Mouse (Mus musculus) liver, embryonic 14.5 days (tissue): ENCODE data around the gene Sema6c. TPM values are rescaled to one million over a fixed set of nuclear protein-coding genes. Genes with fewer than 3 reads are reported as not detected.

Experiments
- ATAC-seq: fragments of 200-750 bp; cut with Nextera tagmentation; 2 replicates; pipeline ENCODE4 v1.8.0; 2017; ENCODE audit warnings: moderate number of reproducible peaks, mild to moderate bottlenecking, moderate library complexity; ENCODE audit not compliant: insufficient read depth
- DNase-seq, 3 experiments: peaks; one replicate each; pipeline ENCODE4 v3.0.0-alpha.2; 2012 to 2013; ENCODE audit warnings: low read depth in 3 of 3, low spot score in 3 of 3
- H3K27ac ChIP-seq: fragments of 300-500 bp; sonication (generic); 2 replicates; pipeline ENCODE4 v1.5.1; 2014; ENCODE audit warnings: moderate library complexity, mild to moderate bottlenecking, control low read depth, inconsistent platforms
- H3K27me3 ChIP-seq: fragments of 300-500 bp; sonication (generic); 2 replicates; pipeline ENCODE4 v1.6.1; 2014; ENCODE audit warnings: mild to moderate bottlenecking, low read length, moderate library complexity; ENCODE audit not compliant: control insufficient read depth, insufficient read depth
- H3K36me3 ChIP-seq: fragments of 300-500 bp; sonication (generic); replicated peaks from 2 replicates; pipeline ENCODE4 v1.6.1; 2014; ENCODE audit warnings: low read depth; ENCODE audit not compliant: control insufficient read depth, insufficient read depth
- H3K4me1 ChIP-seq, 2 experiments: fragments of 200-500 bp in 1 of 2; fragments of 300-500 bp in 1 of 2; sonication (generic) in 1 of 2; replicated peaks; 2 replicates each; pipeline ENCODE4 v1.6.1; 2012 to 2014; ENCODE audit warnings: antibody characterized with exemption in 1 of 2, inconsistent platforms in 1 of 2, low read length in 1 of 2; ENCODE audit not compliant: control insufficient read depth in 2 of 2, insufficient read depth in 2 of 2
- H3K4me2 ChIP-seq: fragments of 300-500 bp; sonication (generic); 2 replicates; pipeline ENCODE4 v1.6.1; 2014; ENCODE audit warnings: low read depth, mild to moderate bottlenecking, control low read depth, moderate library complexity
- H3K4me3 ChIP-seq, 2 experiments: fragments of 200-500 bp in 1 of 2; fragments of 300-500 bp in 1 of 2; sonication (generic) in 1 of 2; 2 replicates each; pipeline ENCODE4 v1.5.1; 2012 to 2014; ENCODE audit warnings: low read depth in 2 of 2, low read length in 2 of 2, mild to moderate bottlenecking in 2 of 2, control low read depth in 1 of 2, inconsistent platforms in 1 of 2, moderate library complexity in 1 of 2; ENCODE audit not compliant: insufficient read depth in 1 of 2
- H3K9ac ChIP-seq: fragments of 300-500 bp; sonication (generic); replicated peaks from 2 replicates; pipeline ENCODE4 v1.6.1; 2014; ENCODE audit warnings: mild to moderate bottlenecking, control low read depth, moderate library complexity
- H3K9me3 ChIP-seq: fragments of 300-500 bp; sonication (generic); 2 replicates; pipeline ENCODE4 v1.6.1; 2016; ENCODE audit warnings: low read length, mixed read lengths; ENCODE audit not compliant: control insufficient read depth
- CTCF ChIP-seq: IDR thresholded peaks from 2 replicates; pipeline ENCODE4 v1.5.1; 2016; ENCODE audit warnings: antibody characterized with exemption, low read depth, control low read depth
- EP300 ChIP-seq: IDR thresholded peaks from 2 replicates; pipeline ENCODE4 v1.6.1; 2016; ENCODE audit warnings: antibody characterized with exemption, low read depth
- WGBS: fragments of 180-500 bp; shearing (Covaris S2); extraction: QIAGEN DNeasy Blood & Tissue Kit; methylation state at CpG from one replicate; pipeline ENCODE4 v1.1.7; 2014; ENCODE audit not compliant: insufficient replicate concordance; 5-methylcytosine and 5-hydroxymethylcytosine counted together
- polyA plus RNA-seq, 2 experiments: library from polyadenylated mRNA; depleted of rRNA in 1 of 2; stranded (reverse) in 1 of 2; unstranded in 1 of 2; fragments of >200 nt; fragmentation: Nextera tagmentation in 1 of 2; extraction: Ambion mirVana in 1 of 2; gene quantifications; 2 replicates each; pipeline versions ENCODE4 v1.2.1 to v1.2.3; 2012 to 2014

Sema6c gene
- polyA plus RNA-seq (2012; rRNA removed) (0.69 and 1.6 TPM in 2 replicates), polyA plus RNA-seq (2014; fragmentation: Nextera tagmentation; extraction: Ambion mirVana) (0.11 and 0.29 TPM in 2 replicates)

DNA sequence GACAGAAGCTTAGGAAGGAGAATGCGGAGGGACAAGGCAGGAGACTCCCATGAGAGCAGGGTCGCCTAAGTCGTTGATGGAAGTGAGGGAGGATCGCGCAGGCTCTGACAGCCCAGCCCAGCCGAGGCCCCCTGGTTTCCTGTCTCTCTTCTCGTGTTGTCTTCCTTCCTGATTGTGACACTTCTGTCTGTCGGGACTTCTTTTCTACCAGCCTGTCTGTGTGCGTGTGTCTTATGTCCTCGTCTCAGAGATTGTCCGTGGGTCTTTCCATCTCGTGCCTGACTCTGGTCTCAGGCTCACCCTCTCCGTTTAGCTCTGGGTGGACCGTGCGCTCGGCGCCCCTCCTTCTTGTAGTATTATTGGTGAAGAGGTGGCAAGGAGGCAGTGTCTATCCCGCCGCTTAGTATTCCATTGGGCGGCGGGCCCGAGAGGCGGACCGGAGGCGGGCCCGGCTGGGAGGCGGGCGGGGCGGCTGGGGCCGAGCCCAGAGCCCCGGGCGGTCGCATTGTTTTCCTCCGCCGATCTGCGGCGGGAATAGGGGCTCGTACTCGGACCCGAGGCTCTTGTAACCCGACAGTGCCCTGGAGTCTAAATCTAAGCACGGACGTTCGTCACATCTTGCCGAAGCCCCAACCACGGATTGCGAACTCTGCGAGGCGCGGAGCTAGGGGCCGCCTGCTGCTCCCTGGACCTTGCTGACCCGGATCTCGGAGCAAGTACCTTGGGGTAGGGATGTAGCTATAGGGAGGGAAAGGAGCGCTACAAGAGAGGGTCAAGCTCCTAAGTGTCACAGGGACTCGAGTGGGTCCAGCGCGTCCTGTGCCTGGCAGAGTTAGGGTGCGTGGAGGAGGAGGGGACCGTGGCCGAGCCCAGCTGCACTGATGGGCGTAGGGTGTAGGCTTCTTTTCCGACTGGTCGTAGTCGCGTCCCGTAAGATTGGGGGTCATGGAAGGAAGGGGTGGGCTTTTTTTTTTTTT is at the start of gene Sema6c:
TSS of gene Sema6c (plus strand) at position 471 of the 977 bp plus-strand sequence.
- peak within 1 kb of the TSS; percentile 54 for H3K9ac ChIP-seq
- DNase-seq (peak; percentile 75 to 80 (median 77)), ATAC-seq (peak; percentile 92)
- under 1% methylated on average over 64 of the region's 66 CpGs for WGBS
- H3K4me1 ChIP-seq = peaks cover 2 to 4% of the 10 kb centered on the region in 2 experiments; a peak in 2 of 4 replicates
- TF ChIP-seq CTCF = 0 out of 2 replicates have a peak, but pooled peaks have one; percentile 11
- no peak for TF ChIP-seq EP300
- peaks cover 33% of the 10 kb centered on the region for H3K27me3 ChIP-seq
- H3K4me3 ChIP-seq = peak within 1 kb of the TSS; percentile 59 to 70
- peak within 1 kb of the TSS; percentile 89 for H3K4me2 ChIP-seq
- H3K27ac ChIP-seq = no peak within 1 kb of the TSS
- no peaks in the 10 kb centered on the region for H3K9me3 ChIP-seq
- H3K36me3 ChIP-seq = no peaks in the 10 kb centered on the region

DNA sequence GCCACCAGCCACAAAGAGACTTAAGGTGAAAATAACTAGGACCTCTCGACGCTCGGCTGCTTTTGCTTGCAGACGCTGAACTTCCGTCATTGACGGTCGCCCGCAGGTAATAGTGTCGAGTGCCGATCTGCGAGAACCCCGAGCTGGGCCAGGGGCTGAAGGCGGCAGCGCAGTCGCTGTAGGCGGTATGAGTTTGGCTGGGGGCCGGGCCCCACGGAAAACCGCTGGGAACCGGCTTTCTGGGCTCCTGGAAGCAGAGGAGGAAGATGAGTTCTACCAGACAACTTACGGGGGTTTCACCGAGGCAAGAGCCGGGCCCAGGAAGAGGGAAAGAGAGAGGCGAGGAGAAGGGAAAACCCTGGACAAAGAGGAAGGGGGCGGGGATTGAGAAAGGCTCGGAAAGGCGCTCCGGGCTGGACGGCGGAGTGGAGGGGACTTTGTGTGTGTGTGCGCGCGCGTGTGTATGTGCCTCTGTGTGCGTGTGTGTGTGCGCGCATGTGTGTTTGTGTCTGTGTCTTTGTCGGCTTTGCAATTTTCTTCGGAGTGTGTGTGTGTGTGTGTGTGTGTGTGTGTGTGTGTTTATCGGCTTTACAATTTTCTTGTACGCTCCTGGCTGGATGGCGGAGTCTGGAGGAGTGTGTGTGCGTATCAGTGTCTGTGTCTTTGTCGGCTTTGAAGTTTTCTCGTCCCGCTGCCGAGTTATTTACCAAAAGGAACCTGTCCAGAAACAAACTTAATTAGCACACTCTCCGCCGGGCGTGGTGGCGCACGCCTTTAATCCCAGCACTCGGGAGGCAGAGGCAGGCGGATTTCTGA is 49.1 kb upstream of the Sema6c start, which contains the start of gene Vps72:
TSS of gene Vps72 (plus strand) at position 112 of the 816 bp plus-strand sequence.
- Histone ChIP-seq H3K27me3 (no peaks in the 10 kb centered on the region), H3K36me3 (no peaks in the 10 kb centered on the region; the same call in 1 of the 2 replicates), H3K9me3 (no peaks in the 10 kb centered on the region), H3K4me3 (peak within 1 kb of the TSS; percentile 94 to 97), H3K4me2 (peak within 1 kb of the TSS; percentile 67), H3K9ac (peak within 1 kb of the TSS; percentile 88), H3K27ac (peak within 1 kb of the TSS; percentile 88), H3K4me1 (peaks cover 4 to 17% of the 10 kb centered on the region in 2 experiments; a peak in 3 of 4 replicates)
- under 1% methylated on average over 54 of the region's 54 CpGs for WGBS
- TF ChIP-seq CTCF (no peak), EP300 (no peak)
- ATAC-seq = peak; percentile 65
- DNase-seq = peak; percentile 65 to 76 (median 73)

- no peak for ATAC-seq
- Histone ChIP-seq H3K27me3 (no peaks in the 10 kb centered on the region), H3K4me3 (no peak overlapping the region), H3K4me2 (no peak overlapping the region), H3K36me3 (no peaks in the 10 kb centered on the region; the same call in 1 of the 2 replicates), H3K27ac (no peak overlapping the region), H3K9me3 (no peaks in the 10 kb centered on the region), H3K4me1 (peaks cover 4 to 15% of the 10 kb centered on the region in 2 experiments; a peak in 3 of 4 replicates), H3K9ac (no peak overlapping the region)
- TF ChIP-seq CTCF (no peak), EP300 (no peak)
- WGBS = 97% methylated on average over 1 of the region's 1 CpGs
- no peak for DNase-seq
Observed at GRCm38 (mm10) chr3:95112760-95113159, 47.5 kb upstream of the Sema6c start.

DNA sequence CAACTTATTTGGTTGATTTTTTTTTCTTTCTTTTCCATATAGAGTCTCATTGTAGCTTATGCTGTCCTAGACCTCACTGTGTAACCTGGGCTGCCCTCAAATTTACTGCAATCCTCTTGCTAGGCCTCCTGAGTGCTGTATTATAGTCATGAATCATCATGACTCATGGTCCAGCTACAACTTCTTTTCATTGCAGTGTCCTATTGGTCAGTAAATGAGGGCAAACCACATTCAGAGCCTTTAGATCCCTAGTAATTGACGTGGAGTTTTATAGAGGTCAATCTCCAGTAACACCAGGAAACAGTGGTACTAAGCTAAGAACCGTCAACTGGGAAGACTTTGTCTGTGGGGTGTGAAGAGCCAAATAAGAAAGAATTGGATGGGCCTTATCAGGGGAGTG is 42.5 kb upstream of the Sema6c start:
- Histone ChIP-seq H3K27me3 (no peaks in the 10 kb centered on the region), H3K27ac (no peak overlapping the region), H3K4me1 (no peaks in the 10 kb centered on the region), H3K36me3 (peaks cover 19% of the 10 kb centered on the region), H3K9ac (no peak overlapping the region), H3K9me3 (no peaks in the 10 kb centered on the region), H3K4me3 (no peak overlapping the region), H3K4me2 (no peak overlapping the region)
- 80% methylated on average over 2 of the region's 2 CpGs for WGBS
- ATAC-seq = no peak
- no peak for DNase-seq
- TF ChIP-seq CTCF = no peak
